Mouse (Mus musculus): ENCODE measurements around the gene Hnrnpa1. TPM values are rescaled to one million over a fixed set of nuclear protein-coding genes. Genes with fewer than 3 reads are reported as not detected.
A peak's percentile ranks its signal among the peaks of the same experiment; 100 is the strongest.
"Not testable (repeated sequence)": the region's sequence is repeated elsewhere in the genome, so short reads cannot be mapped to it uniquely, and the experiment has no call there.

The Hnrnpa1 gene
- polyA plus RNA-seq, 1 experiment from 2014 or later, result 1,133 TPM

DNA sequence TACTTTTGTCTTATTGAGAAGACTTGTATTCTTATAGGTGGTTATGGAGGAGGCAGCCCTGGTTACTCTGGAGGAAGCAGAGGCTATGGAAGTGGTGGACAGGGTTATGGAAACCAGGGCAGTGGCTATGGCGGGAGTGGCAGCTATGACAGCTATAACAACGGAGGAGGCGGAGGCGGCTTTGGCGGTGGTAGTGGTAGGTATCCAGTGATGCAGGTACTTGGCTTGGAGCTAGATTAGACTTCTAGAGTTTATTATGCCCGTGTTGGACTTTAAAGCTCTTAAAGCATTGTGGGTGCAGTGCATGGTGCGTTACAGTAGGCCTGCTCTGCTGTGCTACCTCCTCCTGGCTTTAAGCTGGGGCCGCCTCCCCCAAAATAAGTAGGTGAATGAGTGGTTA is 2.7 kb downstream of the Hnrnpa1 start:
- Histone ChIP-seq H3K4me3 (peak overlapping the region; percentile 68), H3K36me3 (peaks cover 58% of the 10 kb centered on the region), H3K9me3 (no peaks in the 10 kb centered on the region), H3K27ac (peak overlapping the region; percentile 13; the same call in 1 of the 2 replicates), H3K4me2 (peak overlapping the region; percentile 88), H3K27me3 (no peaks in the 10 kb centered on the region), H3K4me1 (peaks cover 33% of the 10 kb centered on the region), H3K9ac (peak overlapping the region; percentile 88)
- 68% methylated on average over 8 of the region's 8 CpGs for WGBS
- no peak for ATAC-seq (ENCODE audit: insufficient number of reproducible peaks, insufficient read depth, low FRiP score, low TSS enrichment, low read depth)

DNA sequence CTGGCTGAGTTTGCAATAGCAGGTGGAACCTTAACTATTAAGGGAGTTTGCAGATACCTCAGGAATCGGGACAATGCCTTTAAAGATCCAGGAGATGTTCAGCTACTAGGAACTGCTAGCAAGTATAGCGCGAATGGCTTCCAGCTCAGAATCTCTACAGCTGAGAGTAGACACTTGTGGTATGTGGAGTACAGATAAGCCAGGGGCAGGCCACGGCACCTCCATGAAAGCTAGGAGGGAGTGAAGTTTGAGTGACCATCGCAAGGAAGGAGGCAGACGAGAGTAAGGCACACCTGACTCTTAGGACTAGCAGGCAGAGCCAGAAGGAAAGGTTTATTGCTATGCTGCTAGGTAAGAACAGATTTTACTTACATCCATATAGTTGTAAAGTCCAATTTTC is 5.4 kb downstream of the Hnrnpa1 start:
- H3K4me2 ChIP-seq, result no peak overlapping the region; the same call in 1 of the 2 replicates

DNA sequence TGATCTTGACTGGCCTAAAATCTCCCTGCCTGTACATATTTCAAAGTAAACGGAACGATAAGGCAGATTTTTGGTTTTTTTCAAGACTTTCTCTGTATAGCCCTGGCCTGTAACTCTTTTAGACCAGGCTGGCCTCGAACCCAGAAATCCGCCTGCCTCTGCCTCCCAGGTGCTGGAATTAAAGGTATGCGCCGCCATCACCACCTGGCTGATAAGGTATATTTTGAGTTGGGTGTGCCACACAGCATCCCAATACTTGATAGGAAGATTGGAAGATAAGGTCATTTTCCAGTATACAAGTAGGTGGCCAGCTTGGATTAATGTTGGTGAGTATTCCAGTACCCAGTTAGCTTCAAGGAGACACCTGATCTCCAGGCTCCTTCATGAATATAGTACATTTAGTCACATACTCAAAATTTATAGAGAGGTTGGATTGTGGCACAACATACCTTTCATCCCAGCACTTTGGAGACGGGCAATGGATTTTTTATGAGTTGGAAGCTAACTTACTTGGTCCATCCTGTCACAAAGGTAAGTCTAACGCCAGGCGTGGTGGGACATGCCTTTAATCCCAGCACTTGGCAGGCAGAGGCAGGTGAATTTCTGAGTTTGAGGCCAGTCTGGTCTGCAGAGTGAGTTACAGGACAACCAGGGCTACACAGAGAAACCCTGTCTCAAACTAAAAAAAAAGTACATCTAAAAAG is 7.0 kb downstream of the Hnrnpa1 start:
- Histone ChIP-seq H3K36me3 (peaks cover 62% of the 10 kb centered on the region), H3K4me3 (no peak overlapping the region), H3K4me1 (peaks cover 24% of the 10 kb centered on the region), H3K4me2 (no peak overlapping the region), H3K9ac (no peak overlapping the region), H3K27ac (no peak overlapping the region), H3K9me3 (no peaks in the 10 kb centered on the region), H3K27me3 (no peaks in the 10 kb centered on the region)
- no peak for ATAC-seq (ENCODE audit: insufficient number of reproducible peaks, insufficient read depth, low FRiP score, low TSS enrichment, low read depth)
- 87% methylated on average over 9 of the region's 9 CpGs for WGBS

More for the DNA sequence above, 5.4 kb downstream of the Hnrnpa1 start:
- H3K9me3 ChIP-seq, result no peaks in the 10 kb centered on the region
- ATAC-seq (ENCODE audit: insufficient number of reproducible peaks, insufficient read depth, low FRiP score, low TSS enrichment, low read depth), result no peak
- WGBS, result 82% methylated on average over 6 of the region's 6 CpGs
- H3K27me3 ChIP-seq, result no peaks in the 10 kb centered on the region
- H3K9ac ChIP-seq, result no peak overlapping the region
- peaks cover 30% of the 10 kb centered on the region for H3K4me1 ChIP-seq
- H3K36me3 ChIP-seq, result peaks cover 72% of the 10 kb centered on the region
- peak overlapping the region; percentile 16; the same call in 1 of the 2 replicates for H3K27ac ChIP-seq
- H3K4me3 ChIP-seq, result no peak overlapping the region

DNA sequence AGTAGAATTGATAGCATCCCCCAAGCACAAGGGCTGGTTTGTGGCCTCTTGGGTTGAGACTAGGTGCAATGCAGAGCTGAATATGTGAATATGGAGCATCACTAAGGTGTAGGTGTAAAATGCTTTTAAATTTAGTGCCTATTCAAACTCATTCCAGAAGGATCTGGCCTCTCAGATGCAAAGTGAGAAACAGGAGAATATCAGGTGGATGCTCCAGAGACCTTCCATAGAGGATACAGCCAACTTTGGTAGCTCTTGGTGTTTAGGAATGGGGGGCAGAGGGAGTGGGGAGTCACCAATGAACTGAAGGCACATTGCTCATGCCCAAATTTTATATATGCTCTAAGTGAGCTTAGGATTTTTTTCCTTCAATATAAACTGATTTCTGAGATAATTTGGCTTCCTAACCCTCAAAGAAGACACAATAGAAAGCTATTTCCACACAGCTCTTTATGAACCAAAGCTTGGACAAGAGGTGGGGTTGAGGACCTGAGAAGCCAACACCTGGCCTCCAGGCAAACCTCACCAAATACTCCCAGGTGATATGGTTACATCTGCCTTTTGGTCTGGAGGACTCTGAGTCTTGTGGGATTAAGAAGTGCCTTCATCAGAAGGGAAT is 7.7 kb downstream of the Hnrnpa1 start:
- ATAC-seq (ENCODE audit: insufficient number of reproducible peaks, insufficient read depth, low FRiP score, low TSS enrichment, low read depth), result no peak
- H3K4me2 ChIP-seq, result no peak overlapping the region
- no peak overlapping the region for H3K9ac ChIP-seq
- no peak overlapping the region for H3K27ac ChIP-seq
- H3K9me3 ChIP-seq, result no peaks in the 10 kb centered on the region
- peaks cover 17% of the 10 kb centered on the region for H3K4me1 ChIP-seq
- H3K27me3 ChIP-seq, result no peaks in the 10 kb centered on the region
- no peak overlapping the region for H3K4me3 ChIP-seq
- peaks cover 56% of the 10 kb centered on the region for H3K36me3 ChIP-seq

DNA sequence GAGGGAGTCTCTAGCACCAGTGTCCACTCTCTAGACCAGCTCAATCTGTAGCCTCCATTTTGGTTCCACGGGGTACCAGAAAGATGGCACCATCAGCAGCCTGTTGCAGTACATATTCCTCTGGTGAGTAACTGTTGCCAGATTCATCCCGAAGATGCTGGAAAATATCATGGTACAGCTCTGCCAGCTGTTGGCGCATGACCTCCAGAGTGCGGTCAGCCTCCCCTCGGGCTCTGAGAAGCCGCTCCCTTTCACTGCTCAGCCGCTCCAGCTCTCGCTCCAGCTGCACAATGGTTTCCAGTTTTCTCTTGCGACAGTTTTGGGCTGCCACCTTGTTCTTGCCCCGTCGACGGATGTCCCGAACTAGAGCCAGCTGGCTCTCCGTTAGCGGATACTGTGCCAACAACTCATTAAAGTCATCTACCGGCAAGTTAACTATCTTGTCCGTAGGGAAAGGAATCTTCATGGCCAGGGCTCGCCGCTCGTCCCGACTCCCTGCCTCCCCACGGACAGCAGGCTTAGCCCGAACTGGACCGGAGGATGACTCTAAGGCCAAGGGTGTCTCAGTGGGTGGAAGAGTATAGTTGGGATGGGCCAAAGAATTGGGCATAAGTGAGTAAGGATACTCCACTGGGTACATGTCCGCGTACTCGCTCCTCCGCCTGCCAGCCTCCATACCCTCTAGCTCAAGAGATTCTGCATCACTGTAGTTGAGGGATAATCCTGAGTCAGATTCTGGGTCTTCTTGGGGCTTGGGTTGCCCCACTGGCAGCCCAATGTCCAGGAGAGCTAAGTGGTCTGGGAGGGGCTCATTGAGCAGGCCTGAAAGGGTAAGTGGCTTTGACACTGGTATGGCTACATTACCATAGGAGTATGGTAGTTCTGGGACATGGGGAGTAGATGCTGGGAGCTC is 8.4 kb downstream of the Hnrnpa1 start:
- Histone ChIP-seq H3K4me3 (no peak overlapping the region), H3K4me1 (peaks cover 9% of the 10 kb centered on the region), H3K9me3 (no peaks in the 10 kb centered on the region), H3K36me3 (peaks cover 48% of the 10 kb centered on the region), H3K27me3 (no peaks in the 10 kb centered on the region), H3K9ac (no peak overlapping the region), H3K27ac (peak overlapping the region; percentile 16; the same call in 1 of the 2 replicates), H3K4me2 (no peak overlapping the region)
- no peak for ATAC-seq (ENCODE audit: insufficient number of reproducible peaks, insufficient read depth, low FRiP score, low TSS enrichment, low read depth)
- WGBS, result 81% methylated on average over 28 of the region's 28 CpGs

DNA sequence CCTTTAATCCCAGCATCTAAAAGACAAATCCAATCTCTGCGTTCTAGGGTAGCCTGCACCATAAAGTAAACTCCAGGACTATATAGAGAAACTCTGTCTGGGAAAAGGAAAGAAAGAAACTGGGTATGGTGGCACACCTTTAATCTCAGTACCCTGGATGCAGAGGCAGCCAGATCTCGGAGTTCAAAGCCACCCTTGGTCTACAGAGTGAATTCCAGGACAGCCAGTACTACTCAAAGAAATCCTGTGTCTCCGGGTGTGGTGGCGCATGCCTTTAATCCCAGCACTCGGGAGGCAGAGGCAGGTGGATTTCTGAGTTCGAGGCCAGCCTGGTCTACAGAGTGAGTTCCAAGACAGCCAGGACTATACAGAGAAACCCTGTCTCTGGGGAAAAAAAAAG is 9.3 kb downstream of the Hnrnpa1 start:
- not testable (repeated sequence) for ATAC-seq (ENCODE audit: insufficient number of reproducible peaks, insufficient read depth, low FRiP score, low TSS enrichment, low read depth)

DNA sequence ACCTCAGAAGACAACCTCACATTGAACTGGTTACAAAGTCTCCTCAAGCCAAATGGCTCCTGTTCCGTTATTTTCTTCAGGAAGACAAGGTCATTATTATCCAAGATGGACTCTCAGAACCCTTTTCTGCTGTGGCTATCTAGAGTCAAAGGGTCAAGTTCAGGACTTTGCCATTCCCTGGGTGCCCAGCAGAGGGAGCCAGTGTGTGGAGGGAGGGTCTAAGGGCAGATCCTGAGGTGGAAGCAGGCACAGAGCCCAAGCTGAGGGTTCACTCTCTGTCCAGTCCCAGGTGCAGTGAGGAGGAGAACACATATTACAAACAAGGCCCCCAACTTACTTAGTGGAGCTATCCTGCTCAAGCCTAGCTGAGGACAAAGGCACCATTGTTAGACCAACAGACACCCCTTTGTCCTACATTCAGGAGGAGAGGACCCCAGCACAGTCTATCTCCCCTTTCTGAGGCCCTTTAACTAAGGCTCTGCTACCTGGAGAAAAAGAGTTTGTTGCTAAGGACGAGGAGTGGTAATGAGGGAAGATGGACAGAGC is 10.0 kb downstream of the Hnrnpa1 start:
- H3K4me3 ChIP-seq, result no peak overlapping the region
- no peaks in the 10 kb centered on the region for H3K27me3 ChIP-seq
- peaks cover 14% of the 10 kb centered on the region for H3K4me1 ChIP-seq
- ATAC-seq (ENCODE audit: insufficient number of reproducible peaks, insufficient read depth, low FRiP score, low TSS enrichment, low read depth), result no peak
- WGBS, result 14% methylated on average over 2 of the region's 2 CpGs
- peaks cover 38% of the 10 kb centered on the region for H3K36me3 ChIP-seq
- H3K9me3 ChIP-seq, result no peaks in the 10 kb centered on the region
- peak overlapping the region; percentile 24 for H3K27ac ChIP-seq
- no peak overlapping the region for H3K9ac ChIP-seq
- H3K4me2 ChIP-seq, result no peak overlapping the region

More for the DNA sequence above, 9.3 kb downstream of the Hnrnpa1 start:
- not testable (repeated sequence) for H3K4me2 ChIP-seq, H3K27me3 ChIP-seq, H3K4me1 ChIP-seq, H3K9ac ChIP-seq, H3K27ac ChIP-seq, H3K9me3 ChIP-seq, H3K4me3 ChIP-seq
- peaks cover 44% of the 10 kb centered on the region for H3K36me3 ChIP-seq
- 79% methylated on average over 6 of the region's 6 CpGs for WGBS

DNA sequence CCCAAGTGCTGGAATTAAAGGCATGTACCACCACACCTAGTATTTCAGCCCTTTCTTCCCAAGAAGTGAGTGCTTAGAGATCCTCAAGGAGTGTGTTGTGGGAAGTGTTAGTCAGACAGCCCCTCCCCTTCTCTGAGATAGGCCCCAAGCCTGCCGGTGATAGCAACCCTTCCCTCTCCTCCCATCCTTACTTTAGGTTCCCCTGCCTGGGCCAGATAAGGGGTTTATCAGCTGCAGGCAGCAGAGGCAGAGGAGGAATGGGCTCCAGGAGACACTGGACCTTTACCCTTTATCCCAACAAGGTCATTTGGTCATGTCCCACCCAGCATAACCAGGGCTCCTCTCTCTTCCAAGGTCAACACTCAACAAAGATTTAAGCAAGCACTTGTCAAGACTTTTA is 11.4 kb downstream of the Hnrnpa1 start:
- no peak overlapping the region for H3K9ac ChIP-seq
- no peak for ATAC-seq (ENCODE audit: insufficient number of reproducible peaks, insufficient read depth, low FRiP score, low TSS enrichment, low read depth)
- no peak overlapping the region for H3K4me2 ChIP-seq
- H3K4me3 ChIP-seq, result no peak overlapping the region
- peaks cover 13% of the 10 kb centered on the region for H3K4me1 ChIP-seq
- H3K9me3 ChIP-seq, result no peaks in the 10 kb centered on the region
- no peaks in the 10 kb centered on the region for H3K27me3 ChIP-seq
- WGBS, result 68% methylated on average over 1 of the region's 1 CpGs
- H3K36me3 ChIP-seq, result peaks cover 27% of the 10 kb centered on the region
- no peak overlapping the region for H3K27ac ChIP-seq

DNA sequence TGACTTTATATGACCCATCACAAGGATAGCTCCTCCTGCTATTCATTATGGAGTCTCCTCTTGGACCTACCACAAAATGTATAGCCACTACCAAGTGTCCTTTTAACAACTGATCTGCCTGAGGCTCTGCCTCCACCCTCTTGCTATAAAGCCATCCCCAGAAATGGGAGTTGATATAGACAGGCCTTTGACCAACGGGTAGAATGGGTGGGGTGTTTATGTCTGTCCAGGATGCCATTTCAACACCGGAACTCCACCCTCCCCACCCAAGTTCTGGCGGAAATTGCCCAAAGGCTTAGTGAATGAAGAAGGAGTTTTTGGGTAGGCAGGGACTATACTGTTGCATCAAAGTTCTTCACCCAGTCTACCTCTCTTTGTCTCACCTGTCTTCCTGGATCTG is 12.4 kb downstream of the Hnrnpa1 start:
- Histone ChIP-seq H3K36me3 (peaks cover 16% of the 10 kb centered on the region), H3K27me3 (no peaks in the 10 kb centered on the region), H3K9ac (no peak overlapping the region), H3K4me3 (no peak overlapping the region), H3K4me2 (no peak overlapping the region), H3K9me3 (no peaks in the 10 kb centered on the region), H3K4me1 (peaks cover 14% of the 10 kb centered on the region), H3K27ac (no peak overlapping the region)
- 71% methylated on average over 3 of the region's 3 CpGs for WGBS
- no peak for ATAC-seq (ENCODE audit: insufficient number of reproducible peaks, insufficient read depth, low FRiP score, low TSS enrichment, low read depth)

DNA sequence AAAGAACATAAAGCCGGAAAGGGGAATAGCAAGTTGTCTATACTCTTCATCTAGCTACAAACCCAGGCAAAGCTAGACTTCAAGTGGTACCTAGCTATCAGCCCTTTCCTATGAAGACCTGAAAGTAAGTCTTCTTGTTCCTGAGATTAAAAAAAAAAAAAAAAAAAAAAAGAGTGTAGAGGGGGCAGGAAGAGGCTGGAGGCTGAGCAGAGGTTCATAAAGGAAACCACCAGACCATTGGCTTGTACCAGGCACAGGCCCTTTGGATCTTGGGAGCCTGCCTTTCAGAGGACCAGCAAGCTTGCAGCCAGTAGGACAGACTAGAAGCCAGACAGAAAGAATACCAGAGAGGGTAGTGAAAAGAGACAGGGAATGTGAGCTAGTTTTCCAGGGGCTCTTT is 13.1 kb downstream of the Hnrnpa1 start:
- H3K4me3 ChIP-seq, result no peak overlapping the region
- H3K27ac ChIP-seq, result no peak overlapping the region
- H3K9ac ChIP-seq, result no peak overlapping the region
- peaks cover 9% of the 10 kb centered on the region for H3K36me3 ChIP-seq
- WGBS, result 91% methylated on average over 1 of the region's 1 CpGs
- H3K4me2 ChIP-seq, result no peak overlapping the region
- no peak for ATAC-seq (ENCODE audit: insufficient number of reproducible peaks, insufficient read depth, low FRiP score, low TSS enrichment, low read depth)
- H3K9me3 ChIP-seq, result no peaks in the 10 kb centered on the region
- peaks cover 3% of the 10 kb centered on the region; the same call in 1 of the 2 replicates for H3K27me3 ChIP-seq
- peaks cover 20% of the 10 kb centered on the region for H3K4me1 ChIP-seq

DNA sequence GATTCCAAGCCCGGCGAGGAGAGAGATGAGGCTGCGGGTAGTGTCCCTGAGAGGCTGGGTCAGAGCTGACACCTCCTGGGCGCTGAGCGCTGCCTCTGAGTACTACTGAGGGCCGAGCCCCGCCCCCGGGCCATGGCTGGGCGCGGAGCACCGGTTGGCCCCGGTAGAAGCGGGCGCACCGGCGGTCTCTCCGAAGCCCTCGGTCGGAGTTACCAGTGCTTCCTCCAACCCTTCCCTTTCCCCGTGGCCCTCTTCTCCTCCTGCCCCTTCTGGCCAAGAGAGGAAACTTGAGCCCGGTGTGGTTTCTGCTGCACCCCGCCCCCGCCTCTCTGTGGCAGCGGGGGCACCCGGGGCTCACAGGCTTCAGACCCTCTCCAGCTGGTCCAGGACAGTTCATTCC is 14.9 kb downstream of the Hnrnpa1 start:
- WGBS, result under 1% methylated on average over 25 of the region's 25 CpGs
- Histone ChIP-seq H3K4me1 (peaks cover 29% of the 10 kb centered on the region), H3K27ac (no peak overlapping the region)

More for the DNA sequence above, 14.9 kb downstream of the Hnrnpa1 start:
- peak; percentile 56; the same call in 1 of the 2 replicates for ATAC-seq (ENCODE audit: insufficient number of reproducible peaks, insufficient read depth, low FRiP score, low TSS enrichment, low read depth)
- H3K9me3 ChIP-seq, result no peaks in the 10 kb centered on the region
- peak overlapping the region; percentile 91 for H3K4me2 ChIP-seq
- peak overlapping the region; percentile 48 for H3K4me3 ChIP-seq
- H3K9ac ChIP-seq, result peak overlapping the region; percentile 78
- H3K27me3 ChIP-seq, result peaks cover 5% of the 10 kb centered on the region; the same call in 1 of the 2 replicates
- H3K36me3 ChIP-seq, result no peaks in the 10 kb centered on the region
